Mouse (Mus musculus): ENCODE data around the gene Clstn2.

The Clstn2 gene

GRCm38 (mm10) chr9:97677075-97677474, 355.9 kb downstream of the Clstn2 start:
- DNase-seq, result no peak

DNA sequence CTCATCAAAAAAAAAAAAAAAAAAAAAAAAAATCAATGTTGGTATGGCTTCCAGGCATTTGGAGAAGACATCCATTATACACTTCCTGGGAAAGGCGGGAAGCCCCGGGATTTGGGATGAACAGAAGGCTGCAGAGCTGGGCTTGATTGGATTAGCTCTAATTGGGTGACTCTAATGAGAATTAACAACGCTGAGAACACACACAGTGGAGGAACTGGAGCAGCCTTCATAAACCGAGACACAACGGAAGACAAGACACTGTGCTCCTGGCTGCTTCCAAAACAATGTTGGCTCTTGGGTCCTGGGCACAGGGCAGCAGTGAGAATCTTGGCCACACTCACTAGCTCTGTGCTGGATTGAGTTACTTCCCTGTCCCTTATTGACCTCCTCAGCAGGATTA, 360.3 kb downstream of the Clstn2 start:
- no peak for DNase-seq

GRCm38 (mm10) chr9:97672224-97672623, 360.8 kb downstream of the Clstn2 start:
- no peak for DNase-seq

DNA sequence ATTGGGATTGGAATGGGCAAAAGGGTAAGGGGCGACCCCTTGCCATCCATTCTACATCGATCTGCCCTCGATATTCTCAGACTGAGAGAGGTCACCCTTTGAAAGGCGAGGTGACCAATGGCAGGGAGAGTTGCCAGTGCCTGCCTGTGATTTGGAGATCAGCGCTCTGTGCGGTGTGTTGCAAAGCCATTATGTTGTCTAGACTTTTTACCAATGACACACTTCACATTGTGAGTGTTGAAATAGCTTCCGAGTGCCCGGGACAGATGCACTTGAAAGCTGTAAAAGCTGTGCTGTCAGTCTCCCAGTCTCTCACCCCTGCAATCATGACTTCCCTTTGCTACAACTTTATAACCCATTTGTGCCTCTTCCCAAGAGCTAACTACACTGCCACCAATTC, 362.3 kb downstream of the Clstn2 start:
- peak; percentile 61 for DNase-seq

DNA sequence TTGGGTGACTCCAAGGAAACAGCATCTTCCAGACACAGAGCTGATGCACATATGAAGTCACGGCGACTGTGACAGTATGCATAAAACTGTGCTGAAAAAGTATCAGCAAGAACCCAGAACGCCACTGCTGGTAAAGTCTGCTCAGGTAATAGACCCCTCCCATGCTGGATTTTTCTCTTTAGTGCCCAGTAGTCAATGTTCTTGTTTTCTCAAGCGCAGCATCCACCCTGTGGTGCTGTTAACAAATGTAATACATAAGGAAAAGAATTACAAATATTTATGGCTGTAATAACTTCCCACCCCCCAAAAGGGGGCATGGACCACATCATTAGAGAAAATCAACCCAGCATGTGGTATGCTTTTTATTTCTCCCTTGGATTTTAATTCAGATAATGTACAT, 372.0 kb downstream of the Clstn2 start:
- DNase-seq, result no peak

DNA sequence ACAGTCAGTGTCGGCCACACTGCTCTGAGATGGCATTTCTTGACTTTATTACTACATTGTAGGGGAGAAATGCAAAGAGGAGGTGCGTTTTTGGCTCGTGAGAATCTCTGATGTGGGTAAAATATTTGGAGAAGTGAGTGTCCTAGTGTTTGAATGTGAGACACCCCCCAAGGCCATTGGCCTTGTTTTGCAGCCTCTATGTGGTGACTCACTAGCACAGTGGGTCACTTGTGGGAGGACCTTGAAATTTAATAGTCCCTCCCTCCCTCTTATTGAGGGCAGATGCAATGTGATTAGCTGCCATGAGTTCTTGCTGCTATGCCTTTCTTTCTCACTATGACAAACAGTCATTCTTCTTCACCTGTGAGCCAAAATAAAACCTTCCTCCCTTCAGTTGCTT, 374.2 kb downstream of the Clstn2 start:
- no peak for DNase-seq

GRCm38 (mm10) chr9:97648409-97648808, 384.6 kb downstream of the Clstn2 start:
- no peak for DNase-seq

- DNase-seq, result no peak
Measured at GRCm38 (mm10) chr9:97645746-97646145, 387.2 kb downstream of the Clstn2 start.

GRCm38 (mm10) chr9:97642396-97642795, 390.6 kb downstream of the Clstn2 start:
- no peak for DNase-seq

GRCm38 (mm10) chr9:97639967-97640549, 392.9 kb downstream of the Clstn2 start:
- peak; percentile 45 for DNase-seq

GRCm38 (mm10) chr9:97638683-97639354, 394.2 kb downstream of the Clstn2 start:
- DNase-seq, result no peak

- no peak for DNase-seq
Measured at GRCm38 (mm10) chr9:97635351-97635750, 397.6 kb downstream of the Clstn2 start.

DNA sequence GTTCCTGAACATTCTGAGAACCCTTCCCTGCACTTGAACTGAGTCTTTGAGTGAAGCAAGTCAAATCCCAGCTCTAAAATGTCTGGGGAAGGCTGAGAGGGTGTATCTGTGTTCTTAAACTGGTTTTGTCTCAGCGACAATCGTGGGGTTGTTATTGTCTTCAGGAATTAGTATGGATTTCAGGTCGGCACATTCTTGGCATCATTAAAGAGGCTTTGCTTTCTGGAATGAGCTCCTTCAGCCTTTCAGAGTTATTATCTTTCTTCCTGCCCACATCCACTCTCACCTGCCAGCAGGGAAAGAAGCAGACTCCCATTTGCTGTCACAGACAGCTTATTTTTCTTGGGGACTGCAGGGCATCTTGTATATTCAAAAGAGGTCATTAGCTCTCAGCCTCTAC, 398.1 kb downstream of the Clstn2 start:
- no peak for DNase-seq

DNA sequence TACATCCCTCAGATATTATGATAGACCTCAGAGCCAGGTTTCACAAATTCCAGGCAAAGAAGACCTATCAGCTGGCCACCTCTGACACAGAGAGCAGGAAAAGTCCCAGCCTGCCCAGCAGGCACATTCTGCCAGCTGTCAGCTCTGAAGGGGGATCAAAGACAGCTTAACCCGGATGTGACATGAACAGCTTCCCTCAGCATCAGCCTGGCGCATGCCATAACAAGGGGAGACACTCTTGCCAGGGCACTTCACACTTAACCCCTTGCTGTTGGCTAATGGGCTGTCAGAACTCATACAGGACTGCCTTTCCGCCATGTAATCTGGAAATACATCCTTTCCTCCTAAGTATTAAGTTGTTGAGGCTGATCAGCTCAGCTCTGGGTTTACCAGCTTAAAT, 403.8 kb downstream of the Clstn2 start:
- DNase-seq, result no peak

DNA sequence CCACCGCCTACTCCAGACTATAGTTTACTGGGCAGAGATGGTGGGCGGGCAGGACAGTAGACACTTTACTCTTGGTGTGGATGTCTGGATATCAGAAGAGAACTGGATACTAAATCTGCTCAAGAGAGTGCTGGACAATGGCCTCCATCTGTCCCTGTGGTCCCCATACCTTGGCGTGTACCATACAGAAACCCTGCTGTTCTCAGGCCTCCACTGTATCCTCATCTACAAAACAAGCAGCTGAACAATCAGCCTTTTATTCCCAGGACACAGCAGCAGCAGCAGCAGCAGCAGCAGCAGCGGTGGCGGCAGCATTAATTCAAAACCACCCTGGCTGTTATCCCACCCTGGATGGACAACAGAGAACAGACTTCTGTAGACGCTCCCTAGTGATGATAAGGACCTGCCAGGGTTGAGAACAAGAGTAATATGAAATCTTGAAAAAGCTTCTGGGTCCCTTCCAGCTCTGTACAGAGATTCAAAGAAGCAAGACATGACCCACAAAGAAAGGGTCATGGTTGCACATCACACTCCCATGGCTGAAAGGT, 404.5 kb downstream of the Clstn2 start:
- no peak for DNase-seq

- no peak for DNase-seq
Measured at GRCm38 (mm10) chr9:97627916-97628315, 405.1 kb downstream of the Clstn2 start.

GRCm38 (mm10) chr9:97610566-97610965, 422.4 kb downstream of the Clstn2 start:
- no peak for DNase-seq

DNA sequence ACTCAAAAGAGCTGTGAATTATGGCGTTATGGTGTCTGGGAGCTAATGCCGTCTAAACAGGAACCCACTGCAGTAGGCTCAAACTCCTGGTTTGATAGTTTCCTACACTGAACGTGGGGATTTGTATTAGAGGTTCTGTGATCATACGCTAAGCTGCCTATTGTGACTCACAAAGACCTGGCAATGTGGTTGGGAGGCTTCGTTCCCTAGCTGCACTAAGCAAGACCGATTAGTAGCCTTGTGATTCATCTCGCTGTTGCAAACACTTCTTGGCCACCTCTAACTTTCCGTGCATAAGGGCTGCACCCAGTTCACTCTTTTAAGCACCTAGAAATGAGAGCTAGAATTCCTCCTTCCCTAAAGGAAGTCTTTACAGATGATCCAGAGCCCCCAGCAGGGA, 429.3 kb downstream of the Clstn2 start:
- no peak for DNase-seq

GRCm38 (mm10) chr9:97602476-97602875, 430.5 kb downstream of the Clstn2 start:
- DNase-seq, result no peak

- DNase-seq, result no peak
Measured at GRCm38 (mm10) chr9:97599006-97599405, 434.0 kb downstream of the Clstn2 start.

- no peak for DNase-seq
Measured at GRCm38 (mm10) chr9:97590712-97591111, 442.3 kb downstream of the Clstn2 start.

- no peak for DNase-seq
Measured at GRCm38 (mm10) chr9:97570881-97571280, 462.1 kb downstream of the Clstn2 start.

DNA sequence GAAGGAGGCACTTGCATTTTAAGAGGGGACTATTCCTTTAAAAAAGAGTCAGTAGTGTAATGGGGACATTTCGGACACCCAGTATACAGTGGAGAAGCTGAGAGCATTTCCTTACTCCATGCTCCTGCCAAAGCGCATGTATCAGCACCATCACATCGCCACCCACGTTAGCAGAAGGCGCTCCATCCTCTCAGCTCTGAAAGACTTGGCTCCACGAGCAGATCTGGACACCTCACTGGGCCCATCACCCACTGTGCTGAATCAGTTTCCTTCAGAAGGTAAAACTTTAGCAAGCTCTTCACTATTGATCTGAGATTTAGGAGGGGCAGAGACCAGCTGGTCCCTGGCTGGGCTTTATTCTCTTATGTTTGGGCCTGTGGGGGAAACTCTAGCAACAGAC, 469.9 kb downstream of the Clstn2 start:
- no peak for DNase-seq

- no peak for DNase-seq
Measured at GRCm38 (mm10) chr9:97544359-97544758, 488.6 kb downstream of the Clstn2 start.

DNA sequence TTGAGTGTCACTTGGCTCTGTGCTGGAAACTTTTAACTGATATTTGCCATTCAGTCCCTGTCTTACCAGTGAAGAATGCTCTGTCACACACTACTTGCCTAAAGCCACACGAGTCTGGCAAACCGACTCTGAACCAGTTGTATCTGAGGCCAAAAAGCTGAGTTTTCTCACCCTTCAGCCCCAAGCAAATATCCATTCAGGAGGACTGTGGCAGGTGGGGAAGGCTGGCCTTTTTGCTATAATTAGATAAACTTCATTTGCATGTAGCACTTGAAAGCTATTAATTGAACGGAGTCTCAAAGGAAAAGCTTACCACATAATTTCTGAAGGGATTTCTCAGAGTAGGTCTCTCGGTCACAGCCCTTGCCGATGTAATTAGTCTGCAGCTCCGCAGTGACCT, 491.6 kb downstream of the Clstn2 start:
- DNase-seq, result no peak
